Mouse (Mus musculus) lung, postnatal 0 days (tissue): ENCODE measurements around the gene Aifm2. TPM values are rescaled to one million over a fixed set of nuclear protein-coding genes. Genes with fewer than 3 reads are reported as not detected.

Experiments
- ATAC-seq: fragments of 200-750 bp; cut with Nextera tagmentation; 2 replicates; pipeline ENCODE4 v1.8.0; 2017; ENCODE audit warnings: moderate library complexity
- DNase-seq: peaks from one replicate; pipeline ENCODE4 v3.0.0-alpha.2; 2016; ENCODE audit warnings: low spot score
- H3K27ac ChIP-seq: fragments of 300-500 bp; sonication (generic); 2 replicates; pipeline ENCODE4 v1.5.1; 2014; ENCODE audit warnings: antibody characterized with exemption, mild to moderate bottlenecking, low read length, mixed read lengths
- H3K27me3 ChIP-seq: fragments of 300-500 bp; sonication (generic); replicated peaks from 2 replicates; pipeline ENCODE4 v1.6.1; 2014; ENCODE audit warnings: low read length, mixed read lengths; ENCODE audit not compliant: insufficient read depth
- H3K36me3 ChIP-seq: fragments of 300-500 bp; sonication (generic); 2 replicates; pipeline ENCODE4 v1.6.1; 2014; ENCODE audit warnings: low read length, mixed read lengths; ENCODE audit not compliant: insufficient read depth
- H3K4me1 ChIP-seq: fragments of 300-500 bp; sonication (generic); 2 replicates; pipeline ENCODE4 v1.6.1; 2014; ENCODE audit warnings: antibody characterized with exemption, low read depth, low read length, mixed read lengths; ENCODE audit not compliant: insufficient read depth
- H3K4me2 ChIP-seq: fragments of 300-500 bp; sonication (generic); replicated peaks from 2 replicates; pipeline ENCODE4 v1.6.1; 2014; ENCODE audit warnings: low read depth, mild to moderate bottlenecking, low read length, moderate library complexity, mixed read lengths
- H3K4me3 ChIP-seq: fragments of 300-500 bp; sonication (generic); 2 replicates; pipeline ENCODE4 v1.5.1; 2014; ENCODE audit warnings: low read depth, low read length
- H3K9ac ChIP-seq: fragments of 300-500 bp; sonication (generic); replicated peaks from 2 replicates; pipeline ENCODE4 v1.6.1; 2014; ENCODE audit warnings: low read depth, mild to moderate bottlenecking
- H3K9me3 ChIP-seq: fragments of 300-500 bp; sonication (generic); 2 replicates; pipeline ENCODE4 v1.6.1; 2016; ENCODE audit warnings: low read length, mixed read lengths
- CTCF ChIP-seq: IDR thresholded peaks from 2 replicates; pipeline ENCODE4 v1.5.1; 2016; ENCODE audit warnings: antibody characterized with exemption, mild to moderate bottlenecking
- EP300 ChIP-seq: IDR thresholded peaks from 2 replicates; pipeline ENCODE4 v1.6.1; 2016; ENCODE audit warnings: antibody characterized with exemption, mild to moderate bottlenecking, control low read depth
- WGBS: fragments of 180-500 bp; shearing (Covaris S2); extraction: QIAGEN DNeasy Blood & Tissue Kit; methylation state at CpG from one replicate; pipeline ENCODE4 v1.1.7; 2014; 5-methylcytosine and 5-hydroxymethylcytosine counted together
- polyA plus RNA-seq: library from polyadenylated mRNA; unstranded; fragments of >200 nt; fragmentation: Nextera tagmentation; extraction: Ambion mirVana; gene quantifications from 2 replicates; pipeline ENCODE4 v1.2.1, GENCODE M21; 2015

Gene Aifm2
- polyA plus RNA-seq, 1 experiment from 2014 or later, result 15.3 TPM

- Histone ChIP-seq H3K27ac (no peak overlapping the region), H3K4me2 (no peak overlapping the region), H3K4me3 (no peak overlapping the region), H3K36me3 (no peaks in the 10 kb centered on the region), H3K9me3 (no peaks in the 10 kb centered on the region), H3K9ac (no peak overlapping the region), H3K4me1 (0 out of 2 replicates have a peak, but pooled peaks cover 4% of the 10 kb centered on the region), H3K27me3 (no peaks in the 10 kb centered on the region)
- 65% methylated on average over 5 of the region's 5 CpGs for WGBS
- DNase-seq, result no peak
- no peak for ATAC-seq
- TF ChIP-seq EP300 (no peak), CTCF (no peak)
Observed at GRCm38 (mm10) chr10:61765558-61765957, 50.5 kb downstream of the Aifm2 start.

GRCm38 (mm10) chr10:61766806-61767205, 51.7 kb downstream of the Aifm2 start:
- Histone ChIP-seq H3K27ac (no peak overlapping the region), H3K36me3 (no peaks in the 10 kb centered on the region), H3K4me3 (no peak overlapping the region), H3K4me1 (0 out of 2 replicates have a peak, but pooled peaks cover 4% of the 10 kb centered on the region), H3K9ac (no peak overlapping the region), H3K4me2 (no peak overlapping the region), H3K9me3 (no peaks in the 10 kb centered on the region), H3K27me3 (no peaks in the 10 kb centered on the region)
- TF ChIP-seq CTCF (no peak), EP300 (0 out of 2 replicates have a peak, but pooled peaks have one; percentile 28)
- 21% methylated on average over 6 of the region's 6 CpGs for WGBS
- ATAC-seq (peak; percentile 36), DNase-seq (peak; percentile 55)

- no peak for DNase-seq
- Histone ChIP-seq H3K4me1 (no peaks in the 10 kb centered on the region), H3K9ac (no peak overlapping the region), H3K27me3 (no peaks in the 10 kb centered on the region), H3K4me2 (no peak overlapping the region), H3K4me3 (no peak overlapping the region), H3K9me3 (no peaks in the 10 kb centered on the region), H3K36me3 (no peaks in the 10 kb centered on the region), H3K27ac (no peak overlapping the region)
- no peak for ATAC-seq
- WGBS, result 39% methylated on average over 8 of the region's 9 CpGs
- TF ChIP-seq CTCF (no peak), EP300 (no peak)
Observed at GRCm38 (mm10) chr10:61781461-61782128, 66.5 kb downstream of the Aifm2 start.

DNA sequence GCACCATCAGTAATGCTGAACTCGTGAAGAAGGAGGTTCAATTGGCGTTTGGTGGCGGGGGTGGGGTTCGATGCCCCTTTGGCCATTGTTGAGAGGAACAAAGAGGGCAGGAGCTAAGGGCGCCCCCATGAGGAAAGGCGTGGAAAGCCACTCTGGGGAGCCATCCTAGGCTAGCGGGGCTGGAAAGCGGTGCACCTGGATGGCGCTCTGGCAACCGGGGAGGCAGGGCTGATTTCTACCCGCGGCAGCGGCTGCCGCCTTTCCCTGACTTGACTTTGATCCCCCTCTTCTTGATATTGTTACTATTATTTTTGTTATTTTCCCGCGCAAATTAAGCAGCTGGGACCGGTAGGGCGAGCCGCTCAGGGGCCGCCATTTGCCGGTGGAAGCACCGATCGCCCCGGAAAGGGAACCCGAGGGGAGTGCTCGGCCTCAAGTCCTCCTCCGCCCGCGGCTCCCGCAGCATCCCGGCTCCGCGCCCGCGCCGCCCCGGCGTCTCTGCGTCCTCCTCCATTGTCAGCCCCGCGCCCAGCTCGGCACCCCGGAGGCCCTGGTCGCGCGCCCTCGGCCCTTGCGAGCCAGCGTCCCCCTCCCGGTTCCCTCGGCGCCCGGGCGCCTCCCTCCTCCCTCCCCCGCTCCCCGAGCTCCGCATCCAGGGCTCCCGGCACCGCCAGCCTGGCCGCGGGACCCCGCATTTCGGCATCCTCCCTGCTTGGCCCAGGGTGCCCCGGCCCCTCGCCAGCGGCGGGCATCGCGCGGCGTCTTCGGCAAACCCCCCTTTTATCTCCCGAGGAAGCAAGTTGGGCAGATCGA, 67.9 kb downstream of the Aifm2 start:
- peak overlapping the region; percentile 54 for H3K9ac ChIP-seq
- H3K36me3 ChIP-seq, result no peaks in the 10 kb centered on the region
- WGBS, result 1% methylated on average over 50 of the region's 74 CpGs
- H3K27me3 ChIP-seq, result no peaks in the 10 kb centered on the region
- peak overlapping the region; percentile 67 for H3K4me3 ChIP-seq
- no peak for TF ChIP-seq EP300
- peak; percentile 75 for TF ChIP-seq CTCF
- peak overlapping the region; percentile 45; the same call in 1 of the 2 replicates for H3K27ac ChIP-seq
- DNase-seq (peak; percentile 51), ATAC-seq (peak; percentile 65)
- H3K9me3 ChIP-seq, result no peaks in the 10 kb centered on the region
- H3K4me1 ChIP-seq, result no peaks in the 10 kb centered on the region
- peak overlapping the region; percentile 94 for H3K4me2 ChIP-seq

- DNase-seq (peak; percentile 77), ATAC-seq (peak; percentile 78)
- TF ChIP-seq EP300 (no peak), CTCF (peak; percentile 60)
- no peaks in the 10 kb centered on the region for H3K4me1 ChIP-seq
- peak within 1 kb of the TSS; percentile 67 for H3K4me3 ChIP-seq
- H3K27ac ChIP-seq, result peak within 1 kb of the TSS; percentile 45; the same call in 1 of the 2 replicates
- peak within 1 kb of the TSS; percentile 54 for H3K9ac ChIP-seq
- H3K4me2 ChIP-seq, result peak within 1 kb of the TSS; percentile 94
- no peaks in the 10 kb centered on the region for H3K36me3 ChIP-seq
- no peaks in the 10 kb centered on the region for H3K27me3 ChIP-seq
- 1% methylated on average over 50 of the region's 50 CpGs for WGBS
- H3K9me3 ChIP-seq, result no peaks in the 10 kb centered on the region
Observed at GRCm38 (mm10) chr10:61783621-61784251, 68.7 kb downstream of the Aifm2 start, which contains the start of gene H2afy2. TSS of gene H2afy2 (minus strand) at chr10:61784147.

- no peaks in the 10 kb centered on the region for H3K9me3 ChIP-seq
- no peak overlapping the region for H3K27ac ChIP-seq
- no peaks in the 10 kb centered on the region for H3K4me1 ChIP-seq
- ATAC-seq, result no peak
- WGBS, result 37% methylated on average over 10 of the region's 10 CpGs
- no peak overlapping the region for H3K9ac ChIP-seq
- peak overlapping the region; percentile 94; the same call in 1 of the 2 replicates for H3K4me2 ChIP-seq
- no peak for TF ChIP-seq CTCF
- TF ChIP-seq EP300, result no peak
- DNase-seq, result no peak
- H3K4me3 ChIP-seq, result no peak overlapping the region
- H3K27me3 ChIP-seq, result no peaks in the 10 kb centered on the region
- H3K36me3 ChIP-seq, result no peaks in the 10 kb centered on the region
Observed at GRCm38 (mm10) chr10:61784414-61784813, 69.4 kb downstream of the Aifm2 start.
